Mouse (Mus musculus): ENCODE data around the gene Zfp385c. TPM values are rescaled to one million over a fixed set of nuclear protein-coding genes. Genes with fewer than 3 reads are reported as not detected.

The Zfp385c gene
- polyA plus RNA-seq, 1 experiment from 2014 or later = not detected

GRCm38 (mm10) chr11:100608796-100609195 lies 83.5 kb downstream of the Zfp385c start:
- Histone ChIP-seq H3K4me1 (ENCODE audit: control insufficient read depth, low read depth, low read length) (no peaks in the 10 kb centered on the region), H3K36me3 (ENCODE audit: control insufficient read depth, insufficient read depth) (peaks cover 3% of the 10 kb centered on the region; the same call in 1 of the 2 replicates), H3K9ac (ENCODE audit: low read depth, low read length) (no peak overlapping the region), H3K4me2 (ENCODE audit: low read depth, low read length) (no peak overlapping the region), H3K27me3 (ENCODE audit: control insufficient read depth, insufficient read depth, low read depth, low read length) (no peaks in the 10 kb centered on the region), H3K9me3 (replicated peaks; ENCODE audit: control insufficient read depth, low read length) (no peaks in the 10 kb centered on the region), H3K4me3 (ENCODE audit: low read depth, low read length) (no peak overlapping the region), H3K27ac (ENCODE audit: low read length) (no peak overlapping the region)
- ATAC-seq (ENCODE audit: low read depth) = no peak
- 63% methylated on average over 4 of the region's 4 CpGs for WGBS (ENCODE audit: insufficient replicate concordance)

DNA sequence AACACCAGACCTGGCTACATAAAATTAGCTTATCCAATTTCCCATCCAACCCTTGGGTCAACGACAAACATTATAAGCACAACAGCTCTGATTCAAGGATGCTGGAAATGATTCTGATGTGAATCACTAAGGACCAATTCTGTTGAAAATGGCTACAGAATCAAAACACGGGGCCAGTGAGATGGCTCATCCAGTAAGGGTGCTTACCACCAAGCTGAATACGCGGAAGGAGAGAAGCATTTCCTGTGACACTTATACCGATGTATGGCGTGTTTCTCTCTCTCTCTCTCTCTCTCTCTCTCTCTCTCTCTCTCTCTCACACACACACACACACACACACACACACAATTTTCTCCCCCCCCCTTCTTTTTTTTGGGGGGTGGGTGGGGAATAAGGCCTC lies 85.1 kb downstream of the Zfp385c start:
- 84% methylated on average over 6 of the region's 6 CpGs for WGBS (ENCODE audit: insufficient replicate concordance)
- no peaks in the 10 kb centered on the region for H3K9me3 ChIP-seq (replicated peaks; ENCODE audit: control insufficient read depth, low read length)
- ATAC-seq (ENCODE audit: low read depth) = no peak
- no peaks in the 10 kb centered on the region; the same call in 1 of the 2 replicates for H3K4me1 ChIP-seq (ENCODE audit: control insufficient read depth, low read depth, low read length)
- peaks cover 3% of the 10 kb centered on the region for H3K36me3 ChIP-seq (ENCODE audit: control insufficient read depth, insufficient read depth)
- no peak overlapping the region for H3K27ac ChIP-seq (ENCODE audit: low read length)
- H3K4me3 ChIP-seq (ENCODE audit: low read depth, low read length) = no peak overlapping the region
- H3K9ac ChIP-seq (ENCODE audit: low read depth, low read length) = no peak overlapping the region
- no peaks in the 10 kb centered on the region for H3K27me3 ChIP-seq (ENCODE audit: control insufficient read depth, insufficient read depth, low read depth, low read length)
- H3K4me2 ChIP-seq (ENCODE audit: low read depth, low read length) = no peak overlapping the region

GRCm38 (mm10) chr11:100605451-100605850 lies 86.8 kb downstream of the Zfp385c start:
- no peak overlapping the region for H3K9ac ChIP-seq (ENCODE audit: low read depth, low read length)
- no peaks in the 10 kb centered on the region for H3K9me3 ChIP-seq (replicated peaks; ENCODE audit: control insufficient read depth, low read length)
- peaks cover 7% of the 10 kb centered on the region for H3K36me3 ChIP-seq (ENCODE audit: control insufficient read depth, insufficient read depth)
- H3K27me3 ChIP-seq (ENCODE audit: control insufficient read depth, insufficient read depth, low read depth, low read length) = no peaks in the 10 kb centered on the region
- H3K4me2 ChIP-seq (ENCODE audit: low read depth, low read length) = no peak overlapping the region
- no peak for ATAC-seq (ENCODE audit: low read depth)
- H3K4me3 ChIP-seq (ENCODE audit: low read depth, low read length) = no peak overlapping the region
- WGBS (ENCODE audit: insufficient replicate concordance) = 88% methylated on average over 10 of the region's 10 CpGs
- H3K4me1 ChIP-seq (ENCODE audit: control insufficient read depth, low read depth, low read length) = no peaks in the 10 kb centered on the region; the same call in 1 of the 2 replicates
- H3K27ac ChIP-seq (ENCODE audit: low read length) = no peak overlapping the region

- Histone ChIP-seq H3K4me2 (ENCODE audit: low read depth, low read length) (no peak overlapping the region), H3K4me1 (ENCODE audit: control insufficient read depth, low read depth, low read length) (no peaks in the 10 kb centered on the region; the same call in 1 of the 2 replicates), H3K4me3 (ENCODE audit: low read depth, low read length) (no peak overlapping the region), H3K9ac (ENCODE audit: low read depth, low read length) (no peak overlapping the region), H3K27ac (ENCODE audit: low read length) (no peak overlapping the region), H3K9me3 (replicated peaks; ENCODE audit: control insufficient read depth, low read length) (no peaks in the 10 kb centered on the region), H3K27me3 (ENCODE audit: control insufficient read depth, insufficient read depth, low read depth, low read length) (no peaks in the 10 kb centered on the region), H3K36me3 (ENCODE audit: control insufficient read depth, insufficient read depth) (peaks cover 13% of the 10 kb centered on the region)
- 68% methylated on average over 4 of the region's 4 CpGs for WGBS (ENCODE audit: insufficient replicate concordance)
- no peak for ATAC-seq (ENCODE audit: low read depth)
Observed at GRCm38 (mm10) chr11:100604321-100605005, 87.8 kb downstream of the Zfp385c start.

DNA sequence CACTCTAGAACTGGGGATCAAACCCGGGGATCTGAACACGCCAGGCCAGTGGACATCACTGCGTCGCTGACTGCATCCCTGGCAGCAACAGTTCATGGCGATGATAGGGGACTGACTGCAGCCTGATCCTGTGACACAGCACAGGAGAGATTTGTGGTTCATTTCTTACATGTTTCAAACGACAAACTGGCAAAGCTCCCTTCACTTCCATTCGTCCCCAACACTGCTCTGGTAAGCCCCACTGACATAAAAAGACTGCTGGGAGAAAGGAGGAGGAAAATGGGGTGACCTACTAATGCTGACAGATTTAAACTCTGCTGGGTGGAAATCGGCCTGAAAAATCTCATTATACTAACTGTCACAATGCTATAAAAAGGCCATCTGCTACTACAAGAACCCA lies 88.4 kb downstream of the Zfp385c start:
- Histone ChIP-seq H3K27ac (ENCODE audit: low read length) (no peak overlapping the region), H3K4me2 (ENCODE audit: low read depth, low read length) (no peak overlapping the region), H3K4me1 (ENCODE audit: control insufficient read depth, low read depth, low read length) (no peaks in the 10 kb centered on the region; the same call in 1 of the 2 replicates), H3K9ac (ENCODE audit: low read depth, low read length) (no peak overlapping the region), H3K9me3 (replicated peaks; ENCODE audit: control insufficient read depth, low read length) (no peaks in the 10 kb centered on the region), H3K4me3 (ENCODE audit: low read depth, low read length) (no peak overlapping the region), H3K36me3 (ENCODE audit: control insufficient read depth, insufficient read depth) (peaks cover 20% of the 10 kb centered on the region), H3K27me3 (ENCODE audit: control insufficient read depth, insufficient read depth, low read depth, low read length) (no peaks in the 10 kb centered on the region)
- no peak for ATAC-seq (ENCODE audit: low read depth)
- WGBS (ENCODE audit: insufficient replicate concordance) = 74% methylated on average over 8 of the region's 8 CpGs

DNA sequence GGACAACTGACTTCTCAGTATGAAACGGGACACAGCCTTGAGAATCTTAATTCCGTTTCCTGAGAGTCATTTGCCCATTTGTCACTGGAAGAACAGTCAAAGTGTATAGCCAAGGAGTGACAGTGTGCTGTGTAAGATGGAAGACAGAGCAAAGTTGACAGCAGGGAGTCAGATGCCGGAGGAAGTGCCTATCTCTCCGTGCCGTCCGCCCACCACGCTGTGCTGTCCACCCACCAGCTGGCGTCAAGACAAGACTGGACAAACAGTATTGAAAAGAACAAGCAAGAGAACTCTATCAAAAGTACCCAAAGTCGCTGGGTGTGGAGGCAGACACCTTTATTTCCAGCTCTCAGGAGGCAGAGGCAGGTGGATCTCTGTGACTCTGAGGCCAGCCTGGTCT lies 89.1 kb downstream of the Zfp385c start:
- no peak for ATAC-seq (ENCODE audit: low read depth)
- no peak overlapping the region for H3K4me2 ChIP-seq (ENCODE audit: low read depth, low read length)
- 73% methylated on average over 9 of the region's 9 CpGs for WGBS (ENCODE audit: insufficient replicate concordance)
- H3K9me3 ChIP-seq (replicated peaks; ENCODE audit: control insufficient read depth, low read length) = no peaks in the 10 kb centered on the region
- H3K27me3 ChIP-seq (ENCODE audit: control insufficient read depth, insufficient read depth, low read depth, low read length) = no peaks in the 10 kb centered on the region
- H3K4me1 ChIP-seq (ENCODE audit: control insufficient read depth, low read depth, low read length) = no peaks in the 10 kb centered on the region; the same call in 1 of the 2 replicates
- H3K27ac ChIP-seq (ENCODE audit: low read length) = no peak overlapping the region
- no peak overlapping the region for H3K9ac ChIP-seq (ENCODE audit: low read depth, low read length)
- H3K4me3 ChIP-seq (ENCODE audit: low read depth, low read length) = no peak overlapping the region
- H3K36me3 ChIP-seq (ENCODE audit: control insufficient read depth, insufficient read depth) = peaks cover 22% of the 10 kb centered on the region

- H3K4me2 ChIP-seq (ENCODE audit: low read depth, low read length) = no peak overlapping the region
- no peak overlapping the region for H3K27ac ChIP-seq (ENCODE audit: low read length)
- no peak for ATAC-seq (ENCODE audit: low read depth)
- 86% methylated on average over 3 of the region's 3 CpGs for WGBS (ENCODE audit: insufficient replicate concordance)
- H3K27me3 ChIP-seq (ENCODE audit: control insufficient read depth, insufficient read depth, low read depth, low read length) = no peaks in the 10 kb centered on the region
- H3K4me3 ChIP-seq (ENCODE audit: low read depth, low read length) = no peak overlapping the region
- no peak overlapping the region for H3K9ac ChIP-seq (ENCODE audit: low read depth, low read length)
- peaks cover 35% of the 10 kb centered on the region for H3K36me3 ChIP-seq (ENCODE audit: control insufficient read depth, insufficient read depth)
- H3K4me1 ChIP-seq (ENCODE audit: control insufficient read depth, low read depth, low read length) = no peaks in the 10 kb centered on the region; the same call in 1 of the 2 replicates
- no peaks in the 10 kb centered on the region for H3K9me3 ChIP-seq (replicated peaks; ENCODE audit: control insufficient read depth, low read length)
Observed at GRCm38 (mm10) chr11:100601372-100601771, 90.9 kb downstream of the Zfp385c start.

DNA sequence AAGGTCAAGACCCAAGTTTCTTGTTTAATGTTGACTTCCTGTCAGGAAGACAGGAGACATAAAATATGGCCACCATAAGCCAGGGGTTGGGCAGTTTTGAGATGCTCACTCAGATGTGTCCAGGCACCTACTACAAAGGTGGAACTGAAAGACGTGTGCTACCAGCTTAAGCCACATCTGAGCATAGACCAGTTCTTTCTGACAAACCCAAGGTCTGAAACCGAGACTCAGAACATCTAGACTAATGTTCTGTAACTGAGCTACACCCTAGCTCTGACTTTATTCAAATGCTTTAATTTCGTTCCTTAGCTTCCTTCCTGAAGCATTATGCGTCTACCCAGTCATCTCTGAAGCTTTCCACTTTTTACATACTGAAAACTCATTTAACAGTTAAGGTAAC lies 94.2 kb downstream of the Zfp385c start:
- H3K4me2 ChIP-seq (ENCODE audit: low read depth, low read length) = no peak overlapping the region
- H3K4me1 ChIP-seq (ENCODE audit: control insufficient read depth, low read depth, low read length) = no peaks in the 10 kb centered on the region
- H3K9ac ChIP-seq (ENCODE audit: low read depth, low read length) = no peak overlapping the region
- no peak overlapping the region for H3K27ac ChIP-seq (ENCODE audit: low read length)
- H3K27me3 ChIP-seq (ENCODE audit: control insufficient read depth, insufficient read depth, low read depth, low read length) = no peaks in the 10 kb centered on the region
- WGBS (ENCODE audit: insufficient replicate concordance) = 73% methylated on average over 4 of the region's 4 CpGs
- H3K36me3 ChIP-seq (ENCODE audit: control insufficient read depth, insufficient read depth) = peaks cover 48% of the 10 kb centered on the region
- H3K9me3 ChIP-seq (replicated peaks; ENCODE audit: control insufficient read depth, low read length) = no peaks in the 10 kb centered on the region
- no peak overlapping the region for H3K4me3 ChIP-seq (ENCODE audit: low read depth, low read length)
- no peak for ATAC-seq (ENCODE audit: low read depth)

DNA sequence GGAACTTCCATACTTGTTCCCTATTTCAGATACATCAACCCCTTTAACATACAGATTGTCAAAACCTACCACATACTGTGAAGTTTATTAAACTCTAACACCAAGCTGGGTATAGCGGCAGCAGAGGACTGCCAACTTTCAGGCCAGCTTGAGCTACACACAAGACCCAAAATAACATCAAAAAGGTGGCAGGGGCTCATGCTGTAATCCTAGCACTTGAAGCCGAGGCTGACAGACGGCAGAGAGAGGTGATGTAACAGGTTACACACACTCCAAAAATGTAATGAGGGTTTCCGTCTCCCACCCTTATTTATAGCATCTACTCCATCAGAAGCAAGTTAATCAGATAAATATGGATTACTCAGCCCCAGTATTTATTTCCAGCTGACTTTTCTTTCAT lies 96.7 kb downstream of the Zfp385c start:
- WGBS (ENCODE audit: insufficient replicate concordance) = 77% methylated on average over 4 of the region's 4 CpGs
- no peak for ATAC-seq (ENCODE audit: low read depth)
- no peaks in the 10 kb centered on the region for H3K4me1 ChIP-seq (ENCODE audit: control insufficient read depth, low read depth, low read length)
- H3K27me3 ChIP-seq (ENCODE audit: control insufficient read depth, insufficient read depth, low read depth, low read length) = no peaks in the 10 kb centered on the region
- H3K9ac ChIP-seq (ENCODE audit: low read depth, low read length) = no peak overlapping the region
- no peak overlapping the region for H3K4me3 ChIP-seq (ENCODE audit: low read depth, low read length)
- no peak overlapping the region for H3K4me2 ChIP-seq (ENCODE audit: low read depth, low read length)
- H3K9me3 ChIP-seq (replicated peaks; ENCODE audit: control insufficient read depth, low read length) = no peaks in the 10 kb centered on the region
- no peak overlapping the region for H3K27ac ChIP-seq (ENCODE audit: low read length)
- peaks cover 65% of the 10 kb centered on the region for H3K36me3 ChIP-seq (ENCODE audit: control insufficient read depth, insufficient read depth)

Data from liver, embryonic 16.5 days (tissue).